Mouse (Mus musculus) cortical plate, adult 2 months (tissue): Measurements from ENCODE around the gene Lifr.

Source experiments
- CTCF ChIP-seq: fragments of 200-500 bp; IDR thresholded peaks from 2 replicates; pipeline ENCODE4 v1.5.1; 2011; ENCODE audit warnings: mild to moderate bottlenecking, control low read depth, low read length; ENCODE audit not compliant: insufficient read depth; ENCODE audit errors: extremely low read depth
- POLR2A ChIP-seq: fragments of 200-500 bp; IDR thresholded peaks from 2 replicates; pipeline ENCODE4 v1.6.1; 2011; ENCODE audit warnings: mild to moderate bottlenecking, low read length, control low read depth; ENCODE audit not compliant: insufficient read depth; ENCODE audit errors: extremely low read depth

- TF ChIP-seq POLR2A: no peak
- no peak for TF ChIP-seq CTCF
Observed at GRCm38 (mm10) chr15:7167906-7168532, 77.6 kb downstream of the Lifr start.
